Mouse (Mus musculus) cerebral cortex, adult 2 months (tissue): ENCODE results near the gene Vmn1r226.

Source experiments
- WGBS: fragments of 180-500 bp; shearing (Covaris S2); methylation state at CpG from one replicate; pipeline ENCODE4 v1.1.7; 2018; 5-methylcytosine and 5-hydroxymethylcytosine counted together

The Vmn1r226 gene

GRCm38 (mm10) chr17:20682543-20682942 is at the start of gene Vmn1r226:
Gene Vmn1r226, plus strand, starts transcription at chr17:20682843.

GRCm38 (mm10) chr17:20729543-20729942 is 46.9 kb downstream of the Vmn1r226 start, which contains the start of gene Vmn1r227:
Gene Vmn1r227, plus strand, starts transcription at chr17:20729843.
- 45% methylated on average over 1 of the region's 1 CpGs for WGBS
